Mouse (Mus musculus): ENCODE measurements around the gene Ugt1a2.

The Ugt1a2 gene

GRCm38 (mm10) chr1:88233421-88234247 lies 33.2 kb downstream of the Ugt1a2 start:
- no peak for DNase-seq (ENCODE audit: low read depth, low spot score)

GRCm38 (mm10) chr1:88234248-88234610 lies 33.8 kb downstream of the Ugt1a2 start:
- no peak for DNase-seq (ENCODE audit: low read depth, low spot score)

GRCm38 (mm10) chr1:88234646-88235045 lies 34.2 kb downstream of the Ugt1a2 start:
- no peak for DNase-seq (ENCODE audit: low read depth, low spot score)

GRCm38 (mm10) chr1:88235046-88235893 lies 34.9 kb downstream of the Ugt1a2 start:
- no peak for DNase-seq (ENCODE audit: low read depth, low spot score)

GRCm38 (mm10) chr1:88235894-88236415 lies 35.6 kb downstream of the Ugt1a2 start:
- no peak for DNase-seq (ENCODE audit: low read depth, low spot score)

- no peak for DNase-seq (ENCODE audit: low read depth, low spot score)
Observed at GRCm38 (mm10) chr1:88237311-88237710, 36.9 kb downstream of the Ugt1a2 start.

GRCm38 (mm10) chr1:88238771-88239170 lies 38.4 kb downstream of the Ugt1a2 start:
- no peak for DNase-seq (ENCODE audit: low read depth, low spot score)

- no peak for DNase-seq (ENCODE audit: low read depth, low spot score)
Observed at GRCm38 (mm10) chr1:88240072-88240471, 39.7 kb downstream of the Ugt1a2 start.

- DNase-seq (ENCODE audit: low read depth, low spot score), result no peak
Observed at GRCm38 (mm10) chr1:88240579-88240978, 40.2 kb downstream of the Ugt1a2 start.

- no peak for DNase-seq (ENCODE audit: low read depth, low spot score)
Observed at GRCm38 (mm10) chr1:88243861-88244260, 43.5 kb downstream of the Ugt1a2 start.

- no peak for DNase-seq (ENCODE audit: low read depth, low spot score)
Observed at GRCm38 (mm10) chr1:88245881-88246280, 45.5 kb downstream of the Ugt1a2 start.

- DNase-seq (ENCODE audit: low read depth, low spot score), result no peak
Observed at GRCm38 (mm10) chr1:88246386-88246785, 46.0 kb downstream of the Ugt1a2 start.

- no peak for DNase-seq (ENCODE audit: low read depth, low spot score)
Observed at GRCm38 (mm10) chr1:88247660-88248059, 47.3 kb downstream of the Ugt1a2 start.

- no peak for DNase-seq (ENCODE audit: low read depth, low spot score)
Observed at GRCm38 (mm10) chr1:88248658-88249057, 48.3 kb downstream of the Ugt1a2 start.

- DNase-seq (ENCODE audit: low read depth, low spot score), result no peak
Observed at GRCm38 (mm10) chr1:88249596-88249995, 49.2 kb downstream of the Ugt1a2 start.

- no peak for DNase-seq (ENCODE audit: low read depth, low spot score)
Observed at GRCm38 (mm10) chr1:88250023-88250422, 49.6 kb downstream of the Ugt1a2 start.

GRCm38 (mm10) chr1:88253106-88253505 lies 52.7 kb downstream of the Ugt1a2 start:
- no peak for DNase-seq (ENCODE audit: low read depth, low spot score)

- no peak for DNase-seq (ENCODE audit: low read depth, low spot score)
Observed at GRCm38 (mm10) chr1:88253540-88253939, 53.1 kb downstream of the Ugt1a2 start.

GRCm38 (mm10) chr1:88254793-88255465 lies 54.5 kb downstream of the Ugt1a2 start:
- no peak for DNase-seq (ENCODE audit: low read depth, low spot score)

- DNase-seq (ENCODE audit: low read depth, low spot score), result no peak
Observed at GRCm38 (mm10) chr1:88255466-88255857, 55.1 kb downstream of the Ugt1a2 start.

- DNase-seq (ENCODE audit: low read depth, low spot score), result no peak
Observed at GRCm38 (mm10) chr1:88255989-88256754, 55.8 kb downstream of the Ugt1a2 start.
